Mouse (Mus musculus) layer of hippocampus, adult 18-20 months (tissue): ENCODE results near the gene Htra2. TPM values are rescaled to one million over a fixed set of nuclear protein-coding genes. Genes with fewer than 3 reads are reported as not detected.

Experiments
- DNase-seq, 2 experiments: peaks; one replicate each; pipeline ENCODE4 v3.0.0; 2022; ENCODE audit warnings: low spot score in 2 of 2
- total RNA-seq, 2 experiments: library from RNA; stranded (reverse); gene quantifications; 2 replicates each; pipeline ENCODE4 v1.2.3; 2021

Gene Htra2
- total RNA-seq, 2 experiments from 2014 or later, result 43.3 to 47.7 TPM

DNA sequence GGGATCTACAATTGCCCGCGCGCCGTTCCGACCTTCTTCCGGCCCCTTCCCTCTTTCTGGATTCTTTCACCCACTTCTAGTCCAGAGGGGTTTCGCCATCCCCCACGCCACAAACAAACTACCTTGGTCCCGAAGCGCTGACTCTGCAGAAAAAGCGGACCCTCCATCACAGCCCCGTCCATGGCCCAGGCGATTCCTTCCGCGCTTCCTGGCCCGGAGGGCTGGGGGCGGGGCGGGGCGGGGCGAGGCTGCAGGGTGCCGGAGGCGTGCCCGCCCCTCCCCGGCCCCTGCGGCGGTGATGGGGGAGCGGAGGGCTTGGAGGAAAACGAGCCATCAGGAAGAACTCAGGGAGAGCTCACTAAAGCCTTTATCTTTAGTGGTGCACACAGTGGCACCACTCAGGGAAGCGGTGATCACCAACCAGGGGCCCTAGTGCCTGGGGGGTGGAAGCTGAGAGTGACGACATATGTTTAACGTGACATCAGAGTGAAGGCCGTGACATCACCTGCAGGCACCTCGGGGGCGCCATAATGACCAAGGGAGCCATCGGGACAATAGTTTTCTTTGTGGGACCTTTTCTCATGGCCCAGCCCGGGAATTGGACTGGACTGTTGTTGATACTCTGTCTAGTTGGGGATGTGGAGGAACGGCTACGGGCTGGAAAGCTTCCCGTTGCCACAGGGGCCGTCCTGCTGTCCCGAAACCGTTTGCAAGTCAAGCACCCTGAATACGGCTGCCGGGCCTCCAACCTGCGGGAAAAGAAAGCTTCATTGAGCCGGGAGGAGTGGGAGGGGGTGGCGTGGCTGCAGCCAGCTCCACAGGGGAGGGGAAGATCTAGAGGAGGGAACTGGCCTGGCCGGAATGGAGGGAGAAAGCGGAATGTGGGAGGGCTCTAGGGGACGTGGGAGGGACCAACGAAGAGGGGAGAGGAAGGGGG, 21.6 kb downstream of the Htra2 start, which contains the start of the genes Dok1 and Loxl3:
Gene Dok1 (minus strand): TSS at position 223 of the 937 bp plus-strand sequence.
Gene Loxl3 (plus strand): TSS at position 925 of the 937 bp plus-strand sequence.
- DNase-seq, result peak in 1 of 2 experiments; percentile 32

DNA sequence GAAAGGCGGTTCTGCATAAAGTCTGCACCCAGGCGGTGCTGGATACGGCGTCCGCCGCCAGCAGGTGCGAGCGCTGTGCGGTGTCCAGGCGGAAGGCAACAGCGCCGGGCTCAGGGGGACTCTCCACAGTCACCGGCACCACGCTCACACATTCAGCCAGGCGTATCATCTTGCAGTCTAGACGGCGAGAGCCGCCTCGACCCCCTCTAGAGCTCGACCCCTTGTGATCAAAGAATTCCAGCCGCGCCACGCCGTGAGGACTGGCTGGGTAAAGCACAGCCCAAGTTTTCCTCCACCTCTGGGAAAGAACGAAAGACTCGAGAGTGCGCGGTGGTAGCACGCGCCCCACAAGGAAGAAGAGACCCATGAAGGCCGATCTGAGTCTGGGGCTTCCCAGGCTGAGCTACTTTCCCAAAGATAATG, 22.3 kb downstream of the Htra2 start:
- DNase-seq, result no peak

DNA sequence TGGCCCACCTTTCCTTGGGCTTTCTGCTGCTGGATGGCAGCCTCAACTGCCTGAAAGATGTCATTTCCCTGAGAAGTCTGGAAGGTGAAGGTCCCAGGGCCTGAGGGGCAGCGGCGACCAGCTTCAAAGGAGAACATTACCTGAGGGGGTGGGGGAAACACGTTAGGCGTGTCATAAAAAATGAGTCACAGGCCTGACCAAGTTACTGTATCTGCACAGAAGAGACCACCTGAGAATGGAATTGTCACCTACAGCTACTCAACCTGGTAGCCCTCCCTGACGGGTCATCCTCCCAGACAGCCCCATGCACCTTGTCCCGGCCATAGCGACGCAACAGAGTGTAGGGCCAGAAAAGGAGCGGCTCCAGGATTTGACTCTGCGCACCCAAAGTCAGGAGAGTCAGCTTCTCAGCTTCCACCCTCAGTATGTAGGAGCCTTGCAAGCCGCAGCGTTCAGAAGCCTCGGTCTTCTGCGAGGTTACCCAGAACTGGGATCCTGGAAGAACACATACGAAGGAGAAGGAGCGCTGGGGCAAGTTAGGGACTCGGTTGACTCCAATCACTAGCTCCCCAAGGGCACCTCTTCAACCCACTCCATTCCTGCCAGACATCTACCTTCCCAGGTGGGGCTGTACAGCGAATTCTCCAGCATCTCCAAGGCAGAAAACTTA, 23.0 kb downstream of the Htra2 start:
- DNase-seq, result no peak

DNA sequence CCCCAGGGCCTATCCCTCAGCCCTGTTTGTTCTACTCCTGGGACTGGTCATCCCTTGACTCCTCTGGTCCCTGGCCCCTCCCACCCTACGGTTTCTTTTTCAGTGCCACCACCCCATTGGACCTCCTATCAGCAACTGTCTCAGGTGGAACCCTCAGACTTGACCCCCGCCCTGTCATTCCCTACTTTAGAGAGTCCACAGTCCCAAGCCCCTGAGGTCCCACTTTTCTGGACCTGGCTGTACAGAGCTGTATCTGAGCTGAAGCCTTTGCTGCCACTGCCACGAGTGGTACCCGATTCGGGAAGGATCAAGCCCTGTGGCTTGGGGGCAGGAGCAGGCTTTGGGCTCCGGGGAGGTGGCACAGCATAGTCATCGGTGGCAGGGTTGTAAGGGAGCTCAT, 24.0 kb downstream of the Htra2 start:
- DNase-seq, result no peak

DNA sequence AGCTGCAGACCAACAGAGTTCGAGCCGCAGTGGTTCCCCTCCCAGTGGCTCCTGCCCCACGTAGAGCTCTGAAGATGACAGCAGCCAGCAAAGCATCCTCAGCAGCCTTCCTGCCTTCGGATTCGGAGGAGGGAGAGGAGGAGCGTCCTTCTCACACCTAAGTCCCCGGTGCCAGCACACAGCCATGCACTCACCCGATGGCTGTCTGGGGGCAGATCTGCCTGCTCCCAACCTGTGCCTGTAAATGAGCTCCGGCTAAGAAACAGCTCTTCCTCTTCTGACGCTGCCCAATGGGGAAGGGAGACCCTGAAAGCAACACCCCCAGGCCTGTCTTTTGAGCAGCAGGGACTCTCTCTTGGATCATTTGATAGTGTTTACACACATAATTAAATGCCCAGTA, 25.3 kb downstream of the Htra2 start:
- DNase-seq, result no peak

DNA sequence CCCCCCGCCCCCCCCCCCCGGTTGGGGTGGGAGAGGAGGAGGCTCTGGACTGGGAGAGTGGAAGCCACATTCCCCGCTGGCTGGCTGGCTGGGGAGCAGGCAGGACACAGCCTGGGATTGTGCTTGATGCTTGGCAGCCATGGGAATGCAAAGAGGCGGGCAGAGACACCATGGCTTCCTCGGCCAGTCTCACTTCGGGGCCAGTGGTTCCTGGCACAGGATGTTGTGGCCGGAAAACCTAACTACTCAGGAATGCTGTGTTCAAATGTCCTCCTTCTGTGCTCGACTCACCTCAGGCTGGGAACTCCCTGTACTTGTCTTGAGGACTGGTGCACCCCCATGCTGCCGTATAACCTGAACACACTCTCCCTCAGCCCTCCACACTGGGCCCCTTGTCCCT, 27.4 kb downstream of the Htra2 start:
- no peak for DNase-seq

DNA sequence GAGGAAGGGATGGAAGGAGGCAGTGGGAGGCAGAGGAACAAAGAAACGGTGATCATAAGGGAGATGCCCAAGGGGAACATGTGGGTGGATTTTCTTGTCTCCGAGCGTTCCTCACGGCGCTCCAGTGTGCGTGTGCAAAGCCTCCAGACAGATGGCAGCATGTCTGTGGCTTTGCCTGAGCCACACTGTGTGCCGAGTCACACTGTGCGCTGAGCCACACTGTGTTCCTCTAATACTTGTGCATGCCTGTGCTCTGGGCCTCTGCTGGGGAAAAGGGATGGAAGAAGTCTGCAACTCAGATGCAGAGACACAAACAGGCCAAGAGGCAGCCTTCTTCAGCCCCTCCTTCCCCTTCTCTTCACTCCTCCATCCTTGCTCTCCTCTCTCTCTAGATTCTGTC, 27.8 kb downstream of the Htra2 start:
- peak in 1 of 2 experiments; percentile 49 for DNase-seq

DNA sequence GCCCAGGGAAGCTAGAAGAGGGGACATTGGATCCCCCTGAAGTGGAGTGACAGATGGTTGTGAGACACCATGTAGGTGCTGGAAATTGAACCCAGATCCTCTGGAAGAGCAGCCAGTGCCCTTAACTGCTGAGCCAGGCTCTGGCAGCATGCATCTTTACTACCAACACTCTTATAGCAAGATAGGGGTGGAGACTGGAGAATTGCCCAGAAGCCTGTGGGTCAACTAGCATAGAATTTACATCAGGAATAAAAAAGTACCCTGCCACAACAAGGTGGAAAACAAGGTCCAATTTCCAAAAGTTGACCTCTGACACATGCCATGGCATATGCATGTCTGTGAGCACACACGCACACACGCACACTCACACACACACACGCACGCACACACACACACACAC, 29.9 kb downstream of the Htra2 start:
- no peak for DNase-seq

DNA sequence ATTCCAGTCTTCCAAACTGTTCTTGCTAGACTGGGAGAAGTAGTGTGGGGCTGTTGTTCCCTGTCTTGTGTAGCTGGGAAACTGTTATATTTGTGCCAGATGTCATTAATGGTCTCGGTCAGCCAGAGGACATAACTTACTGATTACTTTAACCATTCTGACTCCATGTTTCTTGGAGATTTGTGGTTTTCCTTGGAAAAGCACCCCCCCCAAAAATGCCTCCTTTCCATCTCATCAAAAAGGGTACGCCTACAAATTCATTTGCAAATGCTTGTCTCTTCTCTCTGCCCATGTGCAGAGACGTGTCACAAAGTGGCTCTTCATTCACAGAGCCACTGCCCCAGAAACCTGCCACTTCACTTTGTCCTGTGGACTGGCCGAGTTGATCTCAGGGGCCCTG, 30.7 kb downstream of the Htra2 start:
- no peak for DNase-seq

DNA sequence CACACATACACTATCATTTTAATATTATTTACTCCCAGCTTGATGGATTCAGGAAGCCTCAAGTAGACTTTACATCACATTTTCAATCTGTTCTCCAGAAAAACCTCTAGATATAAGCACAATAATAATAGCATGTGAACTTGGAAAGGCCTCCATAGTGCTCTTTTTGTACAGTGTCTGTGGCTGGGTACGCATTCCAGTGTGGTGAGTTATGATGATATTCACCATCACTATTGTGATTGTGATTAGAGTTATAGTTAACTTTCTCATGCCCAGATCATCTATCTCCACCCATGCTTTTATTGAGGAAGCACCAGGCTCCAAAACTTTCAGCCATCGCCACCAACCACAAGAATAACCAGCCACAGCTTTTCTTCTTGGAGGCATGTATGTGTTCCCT, 31.3 kb downstream of the Htra2 start:
- no peak for DNase-seq

DNA sequence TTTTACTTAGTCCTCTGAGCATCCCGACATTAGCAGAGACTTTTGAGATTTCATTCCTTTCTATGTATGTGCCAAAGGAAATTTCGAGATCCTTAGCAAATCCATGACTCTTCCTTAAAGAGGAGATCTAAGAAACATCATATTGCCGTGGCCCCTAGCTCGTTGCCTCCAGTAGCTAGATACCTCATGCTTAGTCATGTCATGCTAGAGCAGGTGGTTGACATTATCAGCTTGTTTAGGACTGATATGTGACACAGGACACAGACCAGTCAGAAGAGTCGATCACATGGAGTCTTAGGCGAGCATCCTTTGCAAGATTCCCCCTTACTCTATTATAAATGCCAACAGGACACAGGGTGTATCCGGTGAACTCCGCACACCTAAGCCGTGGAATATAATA, 32.1 kb downstream of the Htra2 start:
- no peak for DNase-seq

DNA sequence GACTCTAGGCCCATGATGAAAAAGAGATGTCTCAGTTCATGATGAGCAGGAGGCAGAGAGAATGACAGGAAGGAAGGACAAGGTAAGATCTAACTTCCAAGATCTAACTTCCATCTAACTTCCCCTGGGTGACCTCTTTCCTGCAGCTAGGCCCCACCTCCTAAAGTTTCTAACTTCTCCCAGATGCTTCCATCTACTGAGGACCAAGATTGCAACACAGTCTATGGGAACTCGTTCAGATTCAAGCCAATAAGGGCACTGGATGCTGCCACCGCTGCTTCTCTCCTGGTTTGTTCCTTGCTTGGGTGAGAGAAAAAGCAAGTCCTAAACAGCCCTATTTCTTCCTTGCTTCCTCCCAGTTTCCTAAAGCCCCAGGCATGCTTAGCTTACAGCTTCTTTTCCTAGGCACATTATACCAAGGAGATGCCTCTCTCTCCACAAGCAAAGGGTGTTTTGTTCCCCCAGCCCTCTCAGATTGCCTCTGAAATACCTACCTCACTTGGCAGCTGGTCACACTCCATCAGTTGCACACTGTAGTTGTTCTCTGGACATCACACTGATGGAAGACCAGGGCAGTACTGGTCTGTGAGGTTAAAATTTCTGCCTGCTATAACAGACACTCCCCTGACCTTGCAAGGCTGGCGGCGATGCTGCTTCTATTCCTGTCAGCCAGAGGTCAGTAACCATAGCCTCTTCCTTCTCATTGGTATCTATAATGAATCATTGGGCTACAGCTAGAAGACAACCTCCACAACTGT, 34.1 kb downstream of the Htra2 start:
- no peak for DNase-seq

DNA sequence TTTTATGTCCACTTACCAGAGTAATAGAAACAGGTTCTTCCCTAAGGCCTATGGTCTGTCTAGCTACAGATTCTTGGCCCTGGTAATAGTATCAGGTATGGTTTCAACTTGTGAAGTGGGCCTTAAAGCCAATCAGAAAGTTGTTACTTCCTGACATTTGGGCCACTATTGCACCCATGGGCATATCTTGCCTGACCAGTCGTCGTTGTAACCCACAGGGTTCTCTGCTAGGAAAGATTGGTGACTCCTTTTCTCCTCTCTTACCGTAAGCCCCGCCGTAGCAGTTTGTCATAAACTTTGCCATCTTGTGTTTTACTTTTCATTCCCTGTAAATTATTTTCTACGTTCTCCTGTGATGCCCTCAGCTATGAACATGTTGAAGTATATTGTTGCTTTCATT, 35.0 kb downstream of the Htra2 start:
- DNase-seq, result no peak

DNA sequence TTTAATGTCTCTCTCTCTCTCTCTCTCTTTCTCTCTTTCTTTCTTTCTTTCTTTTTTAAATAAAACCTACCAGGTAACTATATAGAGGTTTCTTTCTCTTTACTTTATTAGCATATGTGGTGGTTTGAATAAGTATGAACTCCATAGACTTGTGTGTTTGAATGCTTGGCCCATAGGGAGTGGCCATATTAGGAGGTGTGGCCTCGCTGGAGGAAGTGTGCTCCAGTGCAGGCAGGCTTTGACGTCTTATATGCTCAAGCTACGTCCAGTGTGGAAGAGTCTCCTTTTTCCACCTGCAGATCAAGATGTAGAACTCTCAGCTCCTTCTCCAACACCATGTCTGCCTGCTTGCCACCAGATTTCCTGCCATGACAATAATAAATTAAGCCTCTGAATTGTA, 36.0 kb downstream of the Htra2 start:
- DNase-seq, result no peak

DNA sequence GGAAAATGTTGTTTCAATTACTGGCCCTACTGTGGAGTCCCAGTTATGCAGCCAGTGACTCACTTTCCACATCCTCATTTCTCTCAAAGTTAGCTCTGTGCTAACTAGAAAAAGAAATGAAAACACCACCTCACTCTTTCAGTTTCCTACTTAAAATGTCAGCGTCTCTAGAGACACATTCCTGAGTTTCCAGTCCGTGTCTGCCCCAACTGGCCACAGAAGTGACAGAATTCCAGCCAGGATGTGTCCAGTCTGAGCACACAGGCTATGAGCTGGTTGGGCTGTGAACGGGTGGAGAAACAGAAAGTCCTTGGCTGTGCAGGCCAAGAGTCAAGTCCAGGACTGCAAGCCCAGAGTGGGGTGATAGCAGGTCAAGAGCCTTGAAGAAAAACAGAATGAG, 37.9 kb downstream of the Htra2 start:
- no peak for DNase-seq

DNA sequence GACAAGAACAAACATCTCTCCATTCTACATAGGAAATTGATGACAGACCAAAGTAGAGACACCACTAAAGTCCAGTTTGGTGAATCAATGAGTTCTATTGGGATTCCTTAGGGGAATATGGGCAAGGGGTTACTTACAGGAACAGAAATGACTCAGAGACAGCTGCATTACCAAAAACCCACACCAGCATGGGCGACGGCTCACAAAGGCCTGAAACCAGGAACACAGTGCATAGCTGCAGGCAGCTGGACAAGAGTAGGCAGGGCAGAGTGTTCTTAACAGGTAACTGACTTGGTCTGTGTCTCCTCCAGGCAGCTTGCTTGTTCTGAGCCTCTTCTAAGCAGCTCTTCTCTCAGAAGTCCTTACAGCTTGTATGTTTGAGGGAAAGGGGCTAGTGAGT, 39.3 kb downstream of the Htra2 start:
- no peak for DNase-seq

DNA sequence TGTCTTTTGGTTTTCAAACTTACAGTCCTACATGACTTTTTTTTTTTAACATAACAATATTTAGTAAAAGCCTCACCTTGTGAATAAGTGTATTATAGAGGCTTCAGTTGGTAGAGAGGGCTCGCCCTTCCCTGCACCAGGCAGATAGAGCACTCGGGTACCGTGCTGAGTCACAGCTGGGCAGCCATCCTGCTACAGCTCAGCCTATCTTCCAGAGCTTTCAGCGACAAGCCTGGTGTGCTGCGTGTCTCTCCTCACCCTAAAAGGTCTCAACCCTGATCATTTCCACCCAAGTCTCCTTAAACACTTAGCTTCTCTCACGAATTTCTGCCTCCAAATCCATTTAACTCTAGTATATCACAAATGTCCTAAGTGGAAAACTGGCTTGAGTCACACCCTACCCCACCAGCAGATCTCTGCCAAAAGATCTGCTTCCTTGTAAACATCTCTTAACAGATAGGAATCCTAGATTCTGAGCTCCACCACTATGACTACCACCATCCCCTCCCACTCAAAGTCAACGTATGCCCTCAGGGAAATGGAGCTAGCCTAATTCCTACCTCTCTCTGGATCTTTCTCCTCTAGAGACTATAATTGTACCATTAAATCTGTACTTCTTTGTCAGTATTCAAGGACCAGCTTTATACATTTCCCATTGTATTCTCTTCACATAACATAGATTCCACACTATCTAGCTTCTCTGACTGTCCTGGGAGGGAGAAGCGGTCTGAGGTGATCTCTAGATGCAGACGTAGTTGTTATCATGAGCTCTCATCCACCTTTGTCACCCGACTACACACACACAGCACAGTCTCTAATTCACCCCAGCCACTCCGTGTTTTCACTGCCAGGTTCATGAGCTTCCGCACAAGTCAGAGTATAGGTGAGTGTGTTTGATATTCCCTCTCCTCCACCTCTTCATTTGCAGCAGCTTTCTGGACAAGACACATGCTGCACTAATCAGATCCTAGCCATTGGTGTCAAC, 40.3 kb downstream of the Htra2 start:
- no peak for DNase-seq

DNA sequence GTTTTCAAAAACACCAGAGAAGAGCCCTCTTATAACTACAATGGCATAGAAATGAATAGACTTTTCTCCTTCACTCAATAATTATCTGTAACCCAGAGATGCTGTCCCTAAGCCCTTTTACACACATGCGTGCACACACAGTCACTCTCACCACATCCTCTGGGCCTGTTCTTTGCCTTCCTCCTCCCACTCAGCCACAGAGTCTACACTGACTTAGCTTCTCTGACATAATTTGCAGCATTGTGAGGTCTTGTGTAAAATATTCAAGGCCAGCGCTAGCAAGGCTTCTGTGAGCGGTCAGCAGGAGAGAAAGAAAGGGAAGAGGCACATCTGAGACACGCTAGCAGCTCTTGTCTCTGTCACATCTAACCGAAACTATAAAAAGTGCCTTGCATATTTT, 41.6 kb downstream of the Htra2 start:
- no peak for DNase-seq

DNA sequence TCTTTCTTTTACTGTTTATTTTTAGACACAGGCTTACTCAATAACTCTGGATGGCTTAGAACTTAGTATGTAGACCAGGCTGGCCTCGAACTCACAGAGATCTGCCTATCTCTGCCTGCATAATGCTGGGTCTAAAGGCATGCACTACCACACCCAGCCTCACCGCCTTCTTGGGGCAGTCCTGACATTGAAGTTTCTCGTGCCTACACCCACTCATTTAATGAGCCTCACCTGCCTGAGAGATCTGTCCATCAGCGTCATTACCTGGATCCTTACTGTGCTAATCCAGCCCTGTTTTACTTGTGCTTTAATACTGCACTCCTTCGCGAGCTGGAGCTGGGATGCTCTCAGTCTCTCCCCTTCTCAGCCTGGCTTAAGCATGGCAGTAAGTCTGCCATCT, 43.3 kb downstream of the Htra2 start:
- no peak for DNase-seq

DNA sequence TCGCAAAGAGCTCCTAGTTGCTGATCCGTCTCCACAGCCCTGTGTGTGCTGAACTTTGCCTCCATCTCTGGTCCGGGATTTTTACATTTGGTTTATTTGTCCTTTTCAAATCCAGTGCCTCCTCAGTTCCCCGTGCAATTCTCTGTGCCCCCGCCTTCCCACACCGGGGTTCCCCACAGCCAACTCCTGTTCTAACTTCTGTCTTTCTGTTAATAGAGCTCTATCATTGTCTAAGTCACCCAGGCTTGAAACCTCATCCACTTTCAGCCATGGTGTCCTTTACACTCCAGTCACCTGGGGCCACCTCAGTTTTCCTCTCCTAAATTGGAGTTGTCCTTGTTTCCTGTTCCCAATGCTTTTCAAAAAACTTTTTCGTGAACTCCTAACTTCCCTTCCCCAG, 43.8 kb downstream of the Htra2 start:
- no peak for DNase-seq

DNA sequence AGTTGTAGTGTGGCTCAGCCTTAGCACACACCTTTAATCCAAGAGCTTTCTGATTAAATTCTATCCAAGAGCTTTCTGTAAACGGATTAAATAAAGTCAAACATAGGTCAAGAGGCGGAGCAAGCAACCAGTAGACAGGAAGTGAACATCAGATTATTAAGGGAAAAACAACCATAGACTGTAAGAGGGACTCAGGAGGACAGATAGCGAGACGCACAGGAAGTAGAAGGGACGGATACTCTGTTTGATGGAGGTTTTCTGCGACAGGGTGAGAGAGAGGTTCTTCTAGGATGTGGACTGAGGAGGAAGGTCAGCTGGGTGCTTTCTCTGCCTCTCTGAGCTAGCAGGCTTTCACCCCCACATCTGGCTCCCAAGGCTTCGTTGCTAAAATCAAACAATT, 45.1 kb downstream of the Htra2 start:
- no peak for DNase-seq
